Comparison of ENCODE assay signal across 20 mouse cellular contexts in the genomic region with DNA sequence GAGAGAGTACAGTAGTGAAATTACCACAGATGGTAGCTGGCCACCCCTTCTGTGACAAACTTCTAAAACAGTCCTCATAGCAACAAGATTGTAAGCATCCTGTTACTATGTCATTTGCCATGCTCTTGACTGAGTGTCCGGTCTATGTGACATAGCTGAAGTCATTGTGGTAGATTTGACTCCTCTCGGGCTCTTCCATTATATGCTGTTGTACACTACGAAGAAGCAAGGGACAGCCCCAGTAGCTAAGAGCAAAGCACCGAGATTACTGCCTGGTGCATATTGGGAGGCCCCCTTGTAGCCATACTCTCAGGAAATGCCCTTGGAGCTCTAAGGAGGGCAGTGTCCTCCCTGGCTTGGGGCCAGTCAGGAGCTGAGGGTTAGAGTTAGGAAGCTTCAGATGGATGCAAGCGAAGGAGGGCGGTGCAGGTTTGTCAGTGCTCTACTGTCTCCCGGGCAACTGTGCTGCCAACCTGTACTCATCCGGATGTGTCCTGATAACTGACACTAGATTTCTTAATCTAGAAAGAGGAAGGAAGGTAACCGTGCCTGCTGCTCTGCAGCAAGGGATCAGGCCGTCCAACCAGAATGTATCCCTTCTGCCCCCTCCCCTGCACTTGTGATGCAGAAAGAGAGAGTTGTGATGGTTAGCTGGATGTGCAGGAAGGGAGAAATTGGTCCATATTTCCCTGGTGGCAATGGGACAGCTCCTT. TPM values are rescaled to one million over a fixed set of nuclear protein-coding genes. Genes with fewer than 3 reads are reported as not detected.
DNase-seq lines count a peak whose midpoint lies in the region; ATAC-seq lines count a peak whose summit lies in the region.
"Had no signal": no experiment of that assay in that cellular context is flagged by ENCODE, and none has a peak within 500 bp of the region (broad histone marks: within the 10 kb centered on the region; RNA-seq: fewer than 3 reads in every experiment).

No protein-coding gene starts in this region.

- no peaks in the 10 kb centered on the region for H3K27me3 ChIP-seq in forebrain, embryonic 10.5 days (ENCODE audit: poor library complexity, severe bottlenecking)
- no peaks in the 10 kb centered on the region for H3K27me3 ChIP-seq in forebrain, embryonic 16.5 days (replicated peaks; ENCODE audit: control insufficient read depth, insufficient read depth, low read length)
- peaks cover 30% of the 10 kb centered on the region for H3K27me3 ChIP-seq in midbrain, embryonic 13.5 days
- H3K27me3 ChIP-seq in midbrain, embryonic 11.5 days (ENCODE audit: control insufficient read depth, insufficient read depth, low read length), result no peaks in the 10 kb centered on the region
- no peaks in the 10 kb centered on the region for H3K27me3 ChIP-seq in limb, embryonic 10.5 days (ENCODE audit: low read depth, poor library complexity, severe bottlenecking)
- H3K27me3 ChIP-seq: embryonic facial prominence, embryonic 12.5 days had no signal

- peaks cover 34% of the 10 kb centered on the region for H3K4me1 ChIP-seq in forebrain, embryonic 10.5 days
- H3K4me1 ChIP-seq in forebrain, embryonic 16.5 days (replicated peaks; ENCODE audit: control insufficient read depth, insufficient read depth, low read length), result peaks cover 6% of the 10 kb centered on the region
- peaks cover 31% of the 10 kb centered on the region for H3K4me1 ChIP-seq in midbrain, embryonic 13.5 days (replicated peaks)
- H3K4me1 ChIP-seq in midbrain, embryonic 11.5 days (ENCODE audit: control insufficient read depth, insufficient read depth, low read length), result no peaks in the 10 kb centered on the region; the same call in 1 of the 2 replicates
- peaks cover 20% of the 10 kb centered on the region for H3K4me1 ChIP-seq in limb, embryonic 10.5 days

- no peak overlapping the region for H3K9ac ChIP-seq in forebrain, embryonic 16.5 days (replicated peaks; ENCODE audit: low read depth, low read length)
- H3K9ac ChIP-seq in midbrain, embryonic 13.5 days (replicated peaks), result no peak overlapping the region
- no peak overlapping the region for H3K9ac ChIP-seq in midbrain, embryonic 11.5 days (ENCODE audit: low read length)
- H3K9ac ChIP-seq: embryonic facial prominence, embryonic 12.5 days; neural tube, embryonic 13.5 days had no signal

- ATAC-seq in forebrain, embryonic 16.5 days, result no peak
- ATAC-seq in midbrain, embryonic 13.5 days, result no peak
- no peak for ATAC-seq in midbrain, embryonic 11.5 days (ENCODE audit: low FRiP score)
- ATAC-seq in neutrophil, adult 5-6 weeks (ENCODE audit: extremely low read depth, insufficient number of reproducible peaks, low FRiP score, poor library complexity, severe bottlenecking), result peak; percentile 70
- ATAC-seq: lung, postnatal 0 days had no signal

- no peak overlapping the region for H3K4me3 ChIP-seq in forebrain, embryonic 10.5 days
- no peak overlapping the region for H3K4me3 ChIP-seq in forebrain, embryonic 16.5 days (replicated peaks; ENCODE audit: low read length)
- no peak overlapping the region for H3K4me3 ChIP-seq in midbrain, embryonic 13.5 days (replicated peaks)
- no peak overlapping the region for H3K4me3 ChIP-seq in midbrain, embryonic 11.5 days (ENCODE audit: low read depth, low read length)
- H3K4me3 ChIP-seq in limb, embryonic 10.5 days, result no peak overlapping the region
- H3K4me3 ChIP-seq: embryonic facial prominence, embryonic 12.5 days; neural tube, embryonic 13.5 days had no signal

- no peak for DNase-seq in forebrain, embryonic 10.5 days (ENCODE audit: extremely low spot score, low spot score)
- no peak for DNase-seq in midbrain, embryonic 11.5 days (ENCODE audit: low spot score, missing footprints)
- no peak for DNase-seq in limb, embryonic 10.5 days (ENCODE audit: low spot score)
- no peak for DNase-seq in frontal cortex, adult 2 months (ENCODE audit: extremely low spot score in 1 of 2, low spot score in 1 of 2)
- DNase-seq in gastrocnemius, adult 8-10 months (ENCODE audit: low spot score in 2 of 2), result no peak
- DNase-seq: adrenal gland, adult 8-10 months; cerebellum, adult 11-12 months; cerebellum, postnatal 36 days; gastrocnemius, postnatal 36 days; heart, postnatal 14 days; kidney, adult 8-10 months; kidney, postnatal 36 days had no signal

- H3K27ac ChIP-seq in forebrain, embryonic 10.5 days, result peak overlapping the region; percentile 37; the same call in 1 of the 2 replicates
- H3K27ac ChIP-seq in forebrain, embryonic 16.5 days (ENCODE audit: low read length), result no peak overlapping the region
- peak overlapping the region; percentile 20; the same call in 1 of the 2 replicates for H3K27ac ChIP-seq in midbrain, embryonic 13.5 days
- H3K27ac ChIP-seq in midbrain, embryonic 11.5 days (ENCODE audit: low read depth, low read length), result no peak overlapping the region
- H3K27ac ChIP-seq in limb, embryonic 10.5 days, result peak overlapping the region; percentile 46; the same call in 1 of the 2 replicates
- H3K27ac ChIP-seq: embryonic facial prominence, embryonic 12.5 days; stomach, postnatal 0 days had no signal

- H3K9me3 ChIP-seq in forebrain, embryonic 10.5 days, result no peaks in the 10 kb centered on the region
- no peaks in the 10 kb centered on the region for H3K9me3 ChIP-seq in forebrain, embryonic 16.5 days (ENCODE audit: control insufficient read depth, low read length)
- H3K9me3 ChIP-seq in midbrain, embryonic 13.5 days, result no peaks in the 10 kb centered on the region
- H3K9me3 ChIP-seq in midbrain, embryonic 11.5 days (ENCODE audit: control insufficient read depth, low read length), result no peaks in the 10 kb centered on the region
- H3K9me3 ChIP-seq in limb, embryonic 10.5 days (replicated peaks), result no peaks in the 10 kb centered on the region
- H3K9me3 ChIP-seq: embryonic facial prominence, embryonic 12.5 days; neural tube, embryonic 13.5 days had no signal

- no peak overlapping the region for H3K4me2 ChIP-seq in forebrain, embryonic 16.5 days (ENCODE audit: low read length)
- no peak overlapping the region for H3K4me2 ChIP-seq in midbrain, embryonic 13.5 days (replicated peaks)
- H3K4me2 ChIP-seq in midbrain, embryonic 11.5 days, result no peak overlapping the region
- H3K4me2 ChIP-seq: embryonic facial prominence, embryonic 12.5 days; heart, embryonic 11.5 days; neural tube, embryonic 13.5 days had no signal

- 92% methylated on average over 10 of the region's 10 CpGs for WGBS in forebrain, embryonic 10.5 days
- WGBS in forebrain, embryonic 16.5 days, result 85% methylated on average over 10 of the region's 10 CpGs
- 81% methylated on average over 10 of the region's 10 CpGs for WGBS in midbrain, embryonic 13.5 days
- 83% methylated on average over 10 of the region's 10 CpGs for WGBS in midbrain, embryonic 11.5 days
- 91% methylated on average over 10 of the region's 10 CpGs for whole genome bisulfite sequencing in limb, embryonic 10.5 days

- H3K36me3 ChIP-seq in forebrain, embryonic 10.5 days (replicated peaks), result peaks cover 29% of the 10 kb centered on the region
- H3K36me3 ChIP-seq in forebrain, embryonic 16.5 days (ENCODE audit: control insufficient read depth, insufficient read depth), result no peaks in the 10 kb centered on the region; the same call in 1 of the 2 replicates
- H3K36me3 ChIP-seq in midbrain, embryonic 13.5 days, result peaks cover 7% of the 10 kb centered on the region; the same call in 1 of the 2 replicates
- no peaks in the 10 kb centered on the region for H3K36me3 ChIP-seq in midbrain, embryonic 11.5 days (ENCODE audit: control insufficient read depth, insufficient read depth, low read length)
- H3K36me3 ChIP-seq in limb, embryonic 10.5 days, result peaks cover 37% of the 10 kb centered on the region

RNA-seq across cellular contexts. Expression of a gene that starts 55.8 kb away (rescaled TPM):
- polyA plus RNA-seq in forebrain, embryonic 10.5 days (2016; fragmentation: Nextera tagmentation; extraction: Ambion mirVana), result 98.8 and 104 TPM in 2 replicates
- polyA plus RNA-seq in forebrain, embryonic 16.5 days (2015; fragmentation: Nextera tagmentation; extraction: Ambion mirVana), result 78.2 and 79.8 TPM in 2 replicates
- 87.5 and 87.8 TPM in 2 replicates for polyA plus RNA-seq in midbrain, embryonic 13.5 days (2015; fragmentation: Nextera tagmentation; extraction: Ambion mirVana)
- 98.8 and 109 TPM in 2 replicates for polyA plus RNA-seq in midbrain, embryonic 11.5 days (2014; fragmentation: Nextera tagmentation; extraction: Ambion mirVana)
- polyA plus RNA-seq in limb, embryonic 10.5 days (2016; fragmentation: Nextera tagmentation; extraction: Ambion mirVana), result 90.7 and 97.8 TPM in 2 replicates
- total RNA-seq in neutrophil, adult 5-6 weeks (2017), result 30.2 and 31.5 TPM in 2 replicates
- 29.1 and 30.8 TPM in 2 replicates for polyA plus RNA-seq in frontal cortex, adult 2 months (2012; rRNA removed)
- total RNA-seq in gastrocnemius, adult 8-10 months (2022), result 10 to 100 TPM in 3 of 4 experiments, 1 to 10 TPM in 1; 9.3 to 12.8 (median 11.1) TPM

Comparison
In these comparisons a context has a peak if more than half of its experiments do, and no peak if none do; other contexts are left out.
1. H3K27ac ChIP-seq: peak in forebrain, embryonic 10.5 days (single experiment), midbrain, embryonic 13.5 days (single experiment) and limb, embryonic 10.5 days (single experiment); none in forebrain, embryonic 16.5 days (single experiment) and midbrain, embryonic 11.5 days (single experiment).